Mouse (Mus musculus): ENCODE results near the gene Shisal2a.

The Shisal2a gene

GRCm38 (mm10) chr4:108323588-108323987 lies 59.6 kb downstream of the Shisal2a start:
- H3K4me1 ChIP-seq (replicated peaks; ENCODE audit: low read depth, low read length): peaks cover 31% of the 10 kb centered on the region
- H3K27me3 ChIP-seq (ENCODE audit: insufficient read depth, low read length): no peaks in the 10 kb centered on the region
- no peak overlapping the region for H3K4me3 ChIP-seq (replicated peaks; ENCODE audit: low read length)
- H3K36me3 ChIP-seq (ENCODE audit: insufficient read depth, low read length): no peaks in the 10 kb centered on the region
- H3K9me3 ChIP-seq (ENCODE audit: low read length): peaks cover 13% of the 10 kb centered on the region
- TF ChIP-seq POU5F1 (IDR thresholded peaks at IDR 0.05; ENCODE audit: borderline replicate concordance, low read length) (no peak), NANOG (IDR thresholded peaks at IDR 0.05; ENCODE audit: borderline replicate concordance, low read length) (no peak), CTCF (conservative IDR thresholded peaks at IDR 0.05; ENCODE audit: low read length) (no peak)

DNA sequence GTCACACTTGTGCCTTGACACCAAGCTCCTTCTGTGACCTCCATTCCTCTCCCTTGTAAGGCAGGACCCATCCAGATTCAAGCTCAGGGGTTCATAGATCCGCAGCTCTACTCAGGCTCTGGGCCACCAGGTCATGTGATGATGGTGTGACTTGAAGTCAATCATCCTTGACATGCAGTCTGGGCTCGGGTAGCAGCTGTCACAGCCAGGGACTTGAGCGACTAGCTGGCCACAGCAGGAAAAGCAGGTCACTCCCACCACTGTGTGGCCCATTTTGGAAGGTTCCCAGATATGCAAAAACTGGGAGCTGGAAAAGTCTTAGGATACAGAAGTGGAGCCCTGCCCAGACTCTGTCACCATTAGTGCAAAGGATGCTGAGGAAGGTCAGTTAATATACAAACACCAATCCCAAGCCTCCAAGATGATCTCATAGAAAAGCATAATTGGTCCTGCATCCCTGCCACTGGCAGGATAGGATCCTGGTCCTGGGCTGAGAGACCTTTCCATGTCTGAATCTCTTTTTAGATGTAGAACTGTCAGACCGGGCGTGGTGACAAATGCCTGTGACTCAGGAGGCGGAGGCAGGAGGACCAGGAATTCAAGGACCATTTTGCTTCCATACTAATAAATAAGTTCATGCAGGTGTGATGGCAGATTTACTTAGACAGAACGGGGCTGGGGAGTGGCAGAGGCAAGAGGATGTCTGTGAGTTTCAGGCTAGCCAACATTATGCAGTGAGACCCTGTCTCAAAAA lies 62.3 kb downstream of the Shisal2a start:
- TF ChIP-seq CTCF (conservative IDR thresholded peaks at IDR 0.05; ENCODE audit: low read length) (no peak), POU5F1 (IDR thresholded peaks at IDR 0.05; ENCODE audit: borderline replicate concordance, low read length) (no peak), NANOG (IDR thresholded peaks at IDR 0.05; ENCODE audit: borderline replicate concordance, low read length) (no peak)
- Histone ChIP-seq H3K27me3 (ENCODE audit: insufficient read depth, low read length) (no peaks in the 10 kb centered on the region), H3K36me3 (ENCODE audit: insufficient read depth, low read length) (no peaks in the 10 kb centered on the region), H3K9me3 (ENCODE audit: low read length) (peaks cover 13% of the 10 kb centered on the region), H3K4me3 (replicated peaks; ENCODE audit: low read length) (no peak overlapping the region), H3K4me1 (replicated peaks; ENCODE audit: low read depth, low read length) (peaks cover 29% of the 10 kb centered on the region)

DNA sequence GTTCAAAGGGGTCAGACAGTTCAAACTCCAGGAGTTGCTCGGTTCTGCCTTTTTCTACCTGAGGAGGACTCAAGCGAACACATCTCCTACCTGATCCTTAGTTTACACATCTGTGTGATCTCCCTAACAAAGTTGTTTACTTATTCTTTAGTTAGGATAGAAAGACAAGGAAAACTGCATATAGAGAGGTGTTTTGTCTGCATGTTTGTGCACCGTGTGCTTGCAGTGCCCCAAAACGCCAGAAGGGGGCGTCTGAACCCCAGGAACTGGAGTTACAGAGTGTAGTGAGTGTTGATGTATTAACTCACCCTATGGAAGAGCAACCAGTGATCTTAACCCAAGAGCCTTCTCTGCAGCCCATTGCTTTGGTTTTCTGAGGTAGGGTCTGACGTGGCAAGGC lies 63.4 kb downstream of the Shisal2a start:
- Histone ChIP-seq H3K4me3 (replicated peaks; ENCODE audit: low read length) (no peak overlapping the region), H3K27me3 (ENCODE audit: insufficient read depth, low read length) (no peaks in the 10 kb centered on the region), H3K4me1 (replicated peaks; ENCODE audit: low read depth, low read length) (peaks cover 33% of the 10 kb centered on the region), H3K9me3 (ENCODE audit: low read length) (peaks cover 13% of the 10 kb centered on the region), H3K36me3 (ENCODE audit: insufficient read depth, low read length) (no peaks in the 10 kb centered on the region)
- TF ChIP-seq POU5F1 (IDR thresholded peaks at IDR 0.05; ENCODE audit: borderline replicate concordance, low read length) (no peak), NANOG (IDR thresholded peaks at IDR 0.05; ENCODE audit: borderline replicate concordance, low read length) (no peak), CTCF (conservative IDR thresholded peaks at IDR 0.05; ENCODE audit: low read length) (peak; percentile 91)

GRCm38 (mm10) chr4:108318649-108319615 lies 64.2 kb downstream of the Shisal2a start:
- H3K4me1 ChIP-seq (replicated peaks; ENCODE audit: low read depth, low read length): peaks cover 33% of the 10 kb centered on the region
- no peaks in the 10 kb centered on the region for H3K27me3 ChIP-seq (ENCODE audit: insufficient read depth, low read length)
- H3K9me3 ChIP-seq (ENCODE audit: low read length): peaks cover 13% of the 10 kb centered on the region
- H3K36me3 ChIP-seq (ENCODE audit: insufficient read depth, low read length): no peaks in the 10 kb centered on the region
- no peak for TF ChIP-seq POU5F1 (IDR thresholded peaks at IDR 0.05; ENCODE audit: borderline replicate concordance, low read length)
- TF ChIP-seq NANOG (IDR thresholded peaks at IDR 0.05; ENCODE audit: borderline replicate concordance, low read length): peak; percentile 51; the same call in 1 of the 2 replicates
- H3K4me3 ChIP-seq (replicated peaks; ENCODE audit: low read length): no peak overlapping the region

Measured in E14TG2a.4 (cell line).